Comparison of ENCODE assay signal across 8 mouse cellular contexts in genomic region chr3:104431848-104432159, GRCm38 (mm10).
DNase-seq lines count a peak whose midpoint lies in the region; ATAC-seq and TF ChIP-seq lines count a peak whose summit lies in the region.

No protein-coding gene starts in this region.

- 0 out of 2 replicates have a peak, but pooled peaks have one; percentile 40 for ATAC-seq in forebrain, embryonic 14.5 days
- no peak for ATAC-seq in forebrain, embryonic 12.5 days (ENCODE audit: low FRiP score)
- peak; percentile 71; the same call in 1 of the 2 replicates for ATAC-seq in lung, embryonic 14.5 days (ENCODE audit: insufficient read depth)
- ATAC-seq in erythroblast, adult 5-6 weeks (replicated peaks; ENCODE audit: low FRiP score, poor library complexity, severe bottlenecking), result no peak

- H3K27me3 ChIP-seq in forebrain, embryonic 14.5 days (replicated peaks; ENCODE audit: control insufficient read depth, insufficient read depth, low read length), result no peaks in the 10 kb centered on the region
- H3K27me3 ChIP-seq in forebrain, embryonic 12.5 days, result no peaks in the 10 kb centered on the region
- H3K27me3 ChIP-seq in lung, embryonic 14.5 days (ENCODE audit: insufficient read depth, low read length), result no peaks in the 10 kb centered on the region

- TF ChIP-seq CTCF in lung, embryonic 14.5 days (IDR thresholded peaks at IDR 0.05; ENCODE audit: low read depth), result no peak

- no peak overlapping the region for H3K9ac ChIP-seq in forebrain, embryonic 14.5 days (ENCODE audit: low read length)
- H3K9ac ChIP-seq in forebrain, embryonic 12.5 days, result no peak overlapping the region
- no peak overlapping the region for H3K9ac ChIP-seq in lung, embryonic 14.5 days

- no peak overlapping the region for H3K4me2 ChIP-seq in forebrain, embryonic 14.5 days (ENCODE audit: low read length)
- H3K4me2 ChIP-seq in forebrain, embryonic 12.5 days, result no peak overlapping the region
- no peak overlapping the region for H3K4me2 ChIP-seq in lung, embryonic 14.5 days

- no peaks in the 10 kb centered on the region for H3K36me3 ChIP-seq in forebrain, embryonic 14.5 days (ENCODE audit: control insufficient read depth, insufficient read depth, low read length)
- H3K36me3 ChIP-seq in forebrain, embryonic 12.5 days (replicated peaks), result no peaks in the 10 kb centered on the region
- H3K36me3 ChIP-seq in lung, embryonic 14.5 days (ENCODE audit: insufficient read depth), result no peaks in the 10 kb centered on the region

- no peak overlapping the region for H3K4me3 ChIP-seq in forebrain, embryonic 14.5 days (ENCODE audit: low read depth, low read length)
- H3K4me3 ChIP-seq in forebrain, embryonic 12.5 days (replicated peaks), result no peak overlapping the region
- no peak overlapping the region for H3K4me3 ChIP-seq in lung, embryonic 14.5 days (ENCODE audit: low read depth, low read length)

- H3K27ac ChIP-seq in forebrain, embryonic 14.5 days (ENCODE audit: low read depth, low read length), result no peak overlapping the region
- H3K27ac ChIP-seq in forebrain, embryonic 12.5 days, result no peak overlapping the region
- H3K27ac ChIP-seq in lung, embryonic 14.5 days (ENCODE audit: low read depth), result 0 out of 2 replicates have a peak overlapping the region, but pooled peaks have one; percentile 46

- 42% methylated on average over 10 of the region's 10 CpGs for WGBS in forebrain, embryonic 14.5 days
- 32% methylated on average over 9 of the region's 10 CpGs for WGBS in forebrain, embryonic 12.5 days
- WGBS in lung, embryonic 14.5 days, result 20% methylated on average over 10 of the region's 10 CpGs

- DNase-seq in forebrain, embryonic 14.5 days (ENCODE audit: low spot score), result peak; percentile 27
- peak; percentile 65 for DNase-seq in adrenal gland, postnatal 14 days
- peak; percentile 81 for DNase-seq in heart, postnatal 4 days
- DNase-seq in lung, embryonic 14.5 days, result peak; percentile 74
- no peak for DNase-seq in natural killer cell, adult 2 months (ENCODE audit: low spot score in 2 of 2)
- no peak for DNase-seq in right cerebral cortex, adult 2 months (ENCODE audit: low spot score in 2 of 2)

- H3K9me3 ChIP-seq in forebrain, embryonic 14.5 days (replicated peaks; ENCODE audit: control insufficient read depth, low read length), result no peaks in the 10 kb centered on the region
- H3K9me3 ChIP-seq in forebrain, embryonic 12.5 days, result no peaks in the 10 kb centered on the region
- H3K9me3 ChIP-seq in lung, embryonic 14.5 days (ENCODE audit: low read depth, low read length), result no peaks in the 10 kb centered on the region

- H3K4me1 ChIP-seq in forebrain, embryonic 14.5 days (ENCODE audit: control insufficient read depth, insufficient read depth, low read length), result no peaks in the 10 kb centered on the region
- 0 out of 2 replicates have a peak, but pooled peaks cover 6% of the 10 kb centered on the region for H3K4me1 ChIP-seq in forebrain, embryonic 12.5 days
- H3K4me1 ChIP-seq in lung, embryonic 14.5 days (ENCODE audit: insufficient read depth), result peaks cover 6% of the 10 kb centered on the region

Comparison
In these comparisons a context has a peak if more than half of its experiments do, and no peak if none do; other contexts are left out.
1. ATAC-seq: peak in forebrain, embryonic 14.5 days (single experiment) and lung, embryonic 14.5 days (single experiment); none in forebrain, embryonic 12.5 days (single experiment) and erythroblast, adult 5-6 weeks (single experiment).
2. DNase-seq: peak in forebrain, embryonic 14.5 days (single experiment), adrenal gland, postnatal 14 days (single experiment), heart, postnatal 4 days (single experiment) and lung, embryonic 14.5 days (single experiment); none in natural killer cell, adult 2 months (0 of 2) and right cerebral cortex, adult 2 months (0 of 2).